Mouse (Mus musculus) embryo, embryonic 9.5 days (tissue): Measurements from ENCODE around the gene Tmem170b.

Source experiments
- DNase-seq: peaks from one replicate; pipeline ENCODE4 v3.0.0-alpha.2; 2017; ENCODE audit errors: extremely low spot score

Tmem170b gene

DNA sequence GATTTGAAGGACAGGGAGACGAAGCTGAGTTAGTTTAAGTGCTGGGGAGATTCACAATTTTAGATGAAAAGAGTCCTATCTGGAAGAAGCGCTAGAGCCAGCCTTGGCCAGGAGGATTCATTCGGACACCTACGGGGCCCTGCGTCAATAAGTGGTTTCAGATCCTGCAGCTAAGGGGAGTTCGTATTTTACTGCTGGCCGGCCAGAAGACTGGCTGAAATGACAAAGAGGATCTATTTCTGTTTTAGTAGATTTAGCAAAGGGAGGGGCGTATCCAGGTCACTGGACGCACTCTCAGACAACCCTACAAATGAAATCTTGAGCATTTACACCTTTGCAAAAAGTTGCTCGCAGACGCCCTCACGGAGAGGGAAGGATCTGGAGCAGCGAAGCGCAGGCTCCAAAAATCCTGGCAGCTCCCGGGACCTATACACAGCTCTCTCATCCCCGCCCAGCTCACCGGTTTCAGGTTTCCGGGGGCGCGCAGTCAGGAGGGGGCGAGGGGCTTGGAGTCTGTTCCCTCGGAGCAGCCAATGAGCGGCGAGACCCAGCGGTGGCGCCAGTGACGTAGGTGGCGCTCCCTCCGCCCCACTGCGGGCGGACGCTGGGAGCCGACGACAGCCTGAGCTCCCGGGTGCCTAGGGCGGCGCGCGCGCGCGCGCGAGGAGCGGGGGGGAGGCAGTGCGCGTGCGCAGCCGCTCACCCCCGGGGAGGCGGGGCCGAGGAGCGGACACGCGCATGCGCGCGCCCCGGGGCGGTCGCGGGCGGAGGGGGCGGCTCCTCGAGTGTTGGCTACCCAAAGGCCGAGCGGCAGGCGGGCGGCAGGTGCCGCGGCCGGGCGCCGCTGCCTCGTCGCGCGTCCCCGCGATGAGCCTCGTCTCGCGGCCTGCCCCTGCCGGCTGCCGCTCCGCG lies at the start of gene Tmem170b:
TSS of gene Tmem170b (plus strand) at position 809 of the 912 bp plus-strand sequence.
- peak; percentile 99 for DNase-seq

DNA sequence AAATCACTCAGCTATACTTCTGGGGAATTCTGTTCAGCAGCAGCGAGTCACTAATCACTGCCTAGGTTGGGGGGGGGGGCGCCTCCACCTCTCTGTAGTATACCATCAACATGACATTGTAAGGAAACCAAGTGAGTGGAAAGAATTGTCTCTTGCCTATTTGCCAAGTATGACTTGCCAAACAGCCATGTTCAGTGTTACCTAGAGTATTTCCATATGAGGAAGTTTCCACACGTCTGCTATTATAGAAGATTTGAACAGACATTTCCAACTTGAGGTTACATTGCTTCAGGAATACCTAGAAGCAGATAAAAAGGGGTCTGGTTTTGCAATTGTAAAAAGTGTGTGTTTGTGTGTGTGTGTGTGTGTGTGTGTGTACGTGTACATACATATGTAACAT lies 44.7 kb upstream of the Tmem170b start:
- no peak for DNase-seq

DNA sequence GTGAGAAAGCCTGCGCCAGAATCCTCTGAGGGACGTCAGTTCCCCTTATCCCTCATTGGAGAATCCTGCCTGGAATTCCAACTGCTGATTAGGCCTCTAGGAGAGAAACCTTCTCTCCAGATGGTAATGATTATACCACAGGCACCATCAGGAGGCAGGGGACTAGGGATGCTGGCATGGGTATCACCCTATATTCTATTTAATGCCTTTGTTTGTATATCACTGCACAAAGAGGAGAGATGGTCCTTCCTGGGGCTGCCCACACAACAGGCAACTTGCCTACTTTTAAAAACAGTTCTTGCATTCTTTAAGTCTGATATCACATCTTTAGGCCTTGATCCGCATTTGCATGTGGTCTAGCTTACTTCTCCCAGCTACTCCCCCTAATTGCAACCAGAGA lies 37.3 kb upstream of the Tmem170b start:
- DNase-seq: peak; percentile 12

DNA sequence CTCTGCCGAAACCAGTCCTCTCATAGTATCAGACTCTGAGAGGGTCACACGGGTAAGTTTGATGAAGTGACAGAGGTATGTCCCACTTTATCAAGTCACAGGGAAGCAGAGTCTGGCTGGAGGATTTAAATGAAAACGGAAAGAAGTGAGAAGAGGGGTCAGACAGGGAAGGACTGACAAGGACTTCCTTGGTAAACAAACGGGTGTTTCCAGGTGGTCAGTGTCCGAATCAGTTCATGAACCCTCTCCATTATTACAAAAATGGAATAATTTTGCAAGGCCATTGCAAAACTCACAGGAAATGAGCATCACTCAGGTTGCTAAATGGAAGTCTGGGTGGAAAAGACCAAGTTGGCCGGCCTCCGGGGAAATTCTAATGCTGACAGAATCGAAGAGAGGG lies 36.8 kb upstream of the Tmem170b start:
- no peak for DNase-seq

DNA sequence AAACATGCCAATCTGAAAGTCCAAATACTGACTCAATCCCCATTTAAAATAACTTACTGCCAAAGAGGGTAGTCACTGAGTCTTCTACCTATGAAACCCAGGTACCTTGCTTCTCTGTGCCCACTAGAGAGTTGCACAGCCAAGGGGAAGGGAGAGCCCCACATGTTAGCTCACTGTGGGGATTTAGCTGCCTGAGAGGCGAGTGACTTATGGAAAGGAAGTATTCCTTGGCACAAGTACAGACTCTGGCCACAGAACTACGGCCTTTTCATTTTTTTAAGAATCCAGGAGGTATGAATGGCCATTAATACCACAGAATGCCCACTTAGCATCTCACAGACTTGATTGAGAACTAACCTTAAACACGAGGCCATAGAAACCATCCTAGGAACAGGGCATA lies 35.9 kb upstream of the Tmem170b start:
- DNase-seq: no peak

DNA sequence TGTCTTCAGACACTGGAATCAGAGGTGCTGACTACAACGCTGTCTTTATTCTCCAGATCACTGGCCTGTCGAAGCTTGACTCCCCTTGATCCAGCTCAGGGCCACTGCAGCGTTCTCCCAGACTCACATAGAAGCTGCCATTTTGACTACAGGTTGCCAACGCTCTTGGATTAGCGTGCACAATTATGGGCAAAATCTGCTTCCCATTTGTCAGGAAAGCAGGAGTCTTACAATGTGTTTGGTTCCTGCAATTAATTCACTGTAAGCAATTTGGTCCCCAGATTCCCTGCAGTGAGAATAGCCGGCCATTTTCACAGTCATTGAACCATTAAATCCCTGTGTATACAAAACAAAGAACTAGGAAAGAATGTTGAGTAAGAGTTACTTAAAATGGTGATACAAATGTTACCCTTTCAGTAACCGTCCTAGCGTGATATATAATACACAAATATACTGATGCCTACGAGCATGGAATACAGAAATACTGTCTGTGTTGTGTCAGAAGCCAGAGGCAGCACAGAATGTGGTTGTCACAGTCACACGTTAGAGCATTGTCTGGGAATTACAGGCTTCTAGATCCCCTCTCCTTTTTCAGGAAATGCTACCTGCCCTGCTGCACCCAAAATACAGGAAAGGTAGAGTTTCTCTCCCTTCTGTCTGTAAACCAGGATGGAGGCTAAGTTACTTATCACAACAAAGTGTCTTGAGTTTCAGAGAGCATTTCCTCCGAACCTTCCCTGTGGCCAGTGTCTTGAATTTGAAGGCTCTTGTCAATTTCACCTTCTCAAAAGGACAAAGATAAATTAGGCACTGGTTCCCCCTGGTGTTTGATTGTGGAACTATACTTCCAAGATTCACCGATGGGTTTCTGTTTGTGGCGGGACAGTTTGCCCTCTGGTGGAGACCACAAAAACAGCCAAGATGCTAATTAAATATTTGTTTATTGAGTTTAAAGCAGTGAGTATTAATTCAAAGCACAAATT lies 34.0 kb upstream of the Tmem170b start:
- peak; percentile 94 for DNase-seq

DNA sequence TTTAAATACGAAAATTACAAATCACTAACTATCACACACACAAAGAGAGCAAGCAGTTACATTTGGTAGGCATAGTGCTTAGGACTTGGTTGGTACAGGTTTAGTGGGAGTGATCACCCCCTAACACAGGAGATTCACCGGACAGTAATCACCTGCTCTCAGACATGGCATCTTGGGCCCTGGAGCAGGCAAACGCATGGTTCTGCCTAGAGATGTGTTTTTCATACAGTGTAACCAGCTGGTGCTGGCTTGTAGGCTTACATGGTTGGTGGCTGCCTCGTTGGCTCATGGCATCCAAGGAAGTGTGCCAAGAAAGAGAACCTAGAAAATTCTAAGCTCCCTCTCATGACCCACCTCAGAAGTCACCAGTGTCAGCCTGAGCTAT lies 33.4 kb upstream of the Tmem170b start:
- DNase-seq: no peak

DNA sequence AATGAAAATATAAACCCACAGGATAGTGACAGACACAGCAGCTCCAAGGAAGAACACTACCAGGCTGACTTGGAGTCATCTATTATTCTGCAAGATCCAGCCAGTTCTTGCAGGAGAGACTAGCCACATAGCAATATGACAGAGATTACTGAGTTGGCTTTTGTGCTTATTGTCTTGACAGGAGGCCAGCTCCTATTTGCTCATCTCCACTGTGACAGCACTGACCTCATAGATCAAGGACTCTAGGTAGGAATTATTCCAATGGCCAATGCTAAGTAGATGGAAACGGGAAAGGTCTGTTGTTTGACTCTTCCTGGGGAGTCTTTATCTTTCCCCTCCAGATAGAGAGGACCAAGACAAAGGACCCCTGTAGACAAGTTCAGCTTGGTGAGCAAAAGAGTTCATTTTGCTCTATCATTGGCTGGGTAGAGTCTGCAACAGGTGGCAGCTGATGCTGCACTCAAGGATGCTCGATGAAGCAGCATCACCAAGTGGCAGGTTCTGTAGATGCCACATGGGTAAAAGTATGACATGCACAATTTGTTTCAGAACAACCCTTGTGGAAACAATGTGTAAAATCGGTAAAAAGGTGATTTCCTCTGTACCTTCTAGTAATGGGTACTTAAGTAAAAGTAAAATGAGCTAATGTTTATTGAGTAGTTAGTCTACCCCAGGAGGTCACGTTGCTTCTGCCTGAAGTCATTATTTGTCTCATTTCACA lies 32.4 kb upstream of the Tmem170b start:
- DNase-seq: no peak

DNA sequence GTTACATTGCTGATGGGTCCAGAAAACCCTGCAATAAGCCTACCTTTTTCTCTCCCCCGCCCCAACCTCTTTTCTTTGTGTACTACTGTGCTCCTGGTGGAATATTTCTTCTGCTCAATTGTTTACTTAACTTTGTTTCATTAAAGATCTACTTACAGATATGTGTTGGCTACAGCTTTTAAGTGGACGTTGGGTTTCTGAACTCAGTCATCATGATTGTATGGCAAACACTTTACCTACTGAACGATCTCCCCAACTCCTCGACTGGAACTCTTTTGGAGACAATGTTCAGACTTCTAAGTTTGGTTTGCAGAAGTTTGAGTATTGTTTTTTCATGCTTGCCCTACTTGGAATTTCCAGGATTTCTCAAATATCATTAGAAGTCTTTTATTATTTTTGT lies 24.6 kb upstream of the Tmem170b start:
- no peak for DNase-seq

DNA sequence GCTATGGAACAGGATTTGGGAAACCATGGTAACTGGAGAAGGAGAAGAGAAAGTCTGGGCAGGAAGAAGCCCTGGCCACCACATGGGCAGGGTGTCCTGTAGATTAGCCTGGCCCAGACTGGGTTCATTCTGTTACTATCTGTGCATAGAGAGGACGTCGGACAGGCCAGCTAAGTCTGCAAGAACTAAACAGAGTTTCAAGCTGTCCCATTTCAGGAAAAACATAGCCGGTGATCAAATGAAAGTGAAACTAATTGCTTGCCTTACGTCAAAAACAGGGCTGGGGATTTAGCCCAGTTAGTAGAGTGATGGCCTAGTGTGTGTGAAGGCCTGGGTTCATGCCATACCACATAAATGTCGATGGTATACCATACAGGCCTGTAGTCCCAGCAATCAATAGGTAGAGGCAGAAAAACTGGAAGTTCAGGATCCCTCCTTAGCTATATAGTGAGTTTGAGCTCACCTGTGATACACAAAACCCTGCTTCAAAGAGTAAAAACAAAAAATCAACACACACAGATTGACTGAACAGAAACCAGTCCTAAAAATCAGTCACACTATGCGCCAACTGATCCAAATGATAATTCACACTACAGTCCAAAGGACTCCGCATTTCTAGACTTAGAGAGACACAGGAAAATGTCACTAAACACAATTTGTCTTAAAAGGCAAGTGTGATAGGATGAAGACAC lies 21.9 kb upstream of the Tmem170b start:
- no peak for DNase-seq

DNA sequence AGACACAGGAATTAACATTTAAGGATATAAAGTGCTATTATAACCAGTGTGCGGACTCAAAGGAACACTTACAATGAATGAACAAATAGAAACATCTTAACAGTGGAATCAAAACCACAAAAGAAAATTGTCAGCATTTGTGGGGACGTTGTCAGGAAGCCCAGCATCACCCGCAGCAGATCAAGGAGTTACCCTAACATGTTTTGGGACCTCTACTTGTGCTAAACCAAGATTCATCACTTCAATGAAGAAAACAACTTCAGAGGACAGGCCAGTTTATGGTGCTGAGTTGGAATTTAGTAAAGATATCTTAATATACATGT lies 21.4 kb upstream of the Tmem170b start:
- no peak for DNase-seq

DNA sequence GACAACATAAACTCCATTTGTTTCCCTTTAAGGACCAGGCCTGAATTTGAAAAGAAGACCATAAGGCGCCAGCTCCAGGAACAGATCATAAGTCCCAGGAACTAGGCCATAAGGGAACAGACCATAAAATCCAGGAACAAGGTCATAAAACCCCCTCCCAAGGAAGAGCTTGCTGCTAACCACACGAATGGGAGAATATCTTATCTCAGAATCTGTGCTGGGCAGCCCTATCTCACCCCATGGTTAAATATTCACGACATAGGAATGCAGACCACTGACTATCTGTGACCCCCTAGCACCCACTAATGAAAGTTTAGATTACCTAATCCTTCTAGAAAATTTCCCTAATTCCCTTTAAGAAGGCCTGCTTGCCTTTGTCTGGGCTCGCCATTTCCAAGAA lies 20.8 kb upstream of the Tmem170b start:
- no peak for DNase-seq

DNA sequence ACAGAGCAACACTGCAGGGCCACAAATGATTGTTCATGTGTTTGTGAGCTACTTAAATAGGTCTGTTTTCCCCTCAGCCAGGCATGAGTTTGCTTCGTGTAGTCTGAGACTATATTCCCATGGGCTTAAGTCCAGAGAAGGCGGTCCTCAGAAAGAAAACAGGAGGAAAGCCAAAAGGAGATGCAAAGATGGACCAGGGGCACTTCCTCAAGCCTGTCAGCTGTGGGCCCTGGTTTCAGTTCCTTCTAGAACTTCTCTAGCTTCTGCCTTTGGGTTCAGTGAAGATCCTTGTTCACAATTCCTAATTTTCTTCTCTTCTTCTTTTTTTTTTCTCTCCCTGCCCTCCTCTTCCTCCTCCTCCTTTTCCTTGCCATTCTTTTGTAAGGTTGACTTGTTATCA lies 9.0 kb upstream of the Tmem170b start:
- DNase-seq: no peak

DNA sequence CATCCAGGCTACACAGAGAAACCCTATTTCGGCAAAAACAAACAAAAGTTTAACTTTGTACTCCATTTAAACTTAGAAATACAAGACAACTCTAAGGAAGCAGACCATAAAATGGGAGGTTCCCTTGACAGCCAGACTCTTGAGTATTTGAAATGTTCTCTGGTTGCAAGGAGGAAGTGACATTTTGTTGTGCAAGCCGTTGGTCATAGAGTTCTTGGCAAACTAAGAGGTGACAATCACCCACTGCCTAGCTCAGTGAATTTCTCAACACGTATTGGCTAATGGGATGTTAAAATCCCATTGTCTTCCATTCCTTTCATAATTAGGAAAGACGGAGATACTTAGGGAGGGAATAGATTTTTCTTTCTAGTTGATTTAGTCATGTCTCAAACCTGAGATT lies 5.7 kb upstream of the Tmem170b start:
- DNase-seq: no peak

DNA sequence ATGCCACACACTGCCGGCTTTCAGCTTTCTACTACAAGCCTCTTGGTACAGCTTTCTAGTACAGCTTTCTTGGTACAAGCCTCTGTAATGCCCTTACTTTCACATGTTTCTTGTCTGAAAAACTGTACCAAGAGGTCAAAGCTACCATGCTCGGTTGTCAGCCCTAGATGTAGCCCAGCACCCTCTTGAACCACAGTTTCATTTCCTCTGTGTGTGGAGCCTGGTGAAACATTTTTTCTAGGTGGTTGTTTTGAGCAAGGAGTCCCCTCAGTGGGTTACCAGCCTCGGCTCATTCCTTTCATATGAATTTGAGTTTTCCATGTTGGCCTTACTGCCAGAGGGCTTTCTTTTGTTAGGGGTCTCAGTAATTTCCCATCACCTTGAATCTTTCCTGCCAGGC lies 4.7 kb upstream of the Tmem170b start:
- no peak for DNase-seq

DNA sequence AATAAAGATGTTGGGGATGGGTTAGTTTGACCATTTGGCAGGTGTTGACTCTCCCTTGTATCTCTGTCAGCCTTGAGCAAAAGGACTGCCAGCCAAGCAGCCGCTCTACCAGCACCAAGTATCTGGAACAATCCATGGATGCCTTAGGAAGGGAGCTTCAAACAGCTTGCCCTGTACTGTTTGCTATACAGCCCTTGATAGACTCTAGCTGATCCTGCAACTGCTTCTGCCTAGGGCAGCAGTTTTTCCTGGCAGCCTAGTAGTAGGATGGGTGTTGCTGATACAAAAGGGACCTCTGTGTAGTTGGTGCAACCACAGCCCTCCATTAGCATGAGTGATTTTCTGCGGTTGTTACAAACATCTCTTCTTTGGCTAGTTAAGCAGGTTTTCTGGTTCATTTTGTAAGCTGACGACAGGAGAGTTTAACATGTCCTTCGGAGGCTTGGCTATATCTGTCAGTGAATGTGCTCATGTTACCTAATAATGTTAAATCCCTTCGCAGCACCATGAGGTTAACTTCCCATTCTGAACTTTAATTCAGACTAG lies 1.7 kb upstream of the Tmem170b start:
- no peak for DNase-seq

DNA sequence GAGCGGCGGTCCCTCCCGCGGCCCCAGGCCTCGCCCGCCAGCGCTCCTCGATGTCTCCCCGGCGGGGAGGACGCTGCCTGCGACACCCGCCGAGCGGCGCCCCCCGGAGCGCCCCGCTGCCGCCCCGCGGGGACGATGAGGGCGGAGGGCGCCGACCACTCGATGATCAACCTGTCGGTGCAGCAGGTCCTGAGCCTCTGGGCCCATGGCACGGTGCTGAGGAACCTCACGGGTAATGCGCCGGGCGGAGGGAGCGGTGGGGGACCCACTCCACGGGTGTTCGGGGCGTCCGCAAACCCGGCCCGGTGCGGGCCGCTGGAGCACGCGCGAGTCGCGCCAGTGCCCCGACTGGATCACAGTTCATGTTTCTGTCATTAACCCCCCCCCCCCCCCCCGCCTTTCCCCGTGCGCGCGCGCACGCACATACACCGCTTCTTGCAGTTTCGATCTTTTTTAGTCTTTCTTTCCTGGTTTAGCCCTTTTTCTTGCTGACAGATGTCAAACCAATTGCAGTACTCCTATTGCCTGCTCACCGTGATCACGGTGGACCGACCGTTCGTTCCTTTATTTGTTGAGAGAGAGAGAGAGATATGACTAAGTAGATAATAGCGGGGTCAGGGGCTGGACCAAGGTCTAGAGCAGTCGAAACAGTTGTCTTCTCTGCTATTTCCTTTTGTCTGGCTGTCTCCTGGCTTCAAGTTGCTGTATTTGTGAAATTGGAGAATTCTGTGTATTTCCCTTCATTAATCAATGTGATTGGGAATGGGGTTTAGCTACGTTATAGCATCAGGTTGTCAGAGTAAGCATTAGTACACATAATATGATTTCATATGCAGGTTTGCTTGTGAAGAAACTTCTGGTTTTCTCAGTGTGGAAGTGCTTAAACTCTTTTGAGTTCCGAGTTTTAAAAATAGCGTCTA lies 634 bp downstream of the Tmem170b start:
- peak; percentile 49 for DNase-seq

DNA sequence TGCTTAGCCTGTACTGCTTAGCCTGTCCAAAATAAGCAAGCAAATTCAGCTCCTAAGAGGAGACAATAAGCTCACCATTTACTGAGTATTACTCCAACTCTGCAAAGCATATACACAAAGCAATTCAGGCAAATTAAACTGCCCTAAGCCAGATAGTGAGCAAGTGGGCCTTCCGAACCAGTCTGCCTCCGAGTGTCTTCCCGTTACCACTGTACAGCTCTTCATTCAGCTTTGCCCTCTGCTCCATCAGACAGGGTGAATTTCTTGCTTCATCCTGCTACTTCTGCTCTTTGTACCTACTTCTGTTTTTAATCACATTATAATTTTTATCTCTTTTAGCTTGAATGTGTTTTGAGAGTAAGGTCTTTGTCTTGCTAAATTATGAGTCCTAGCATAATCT lies 1.9 kb downstream of the Tmem170b start:
- DNase-seq: no peak

DNA sequence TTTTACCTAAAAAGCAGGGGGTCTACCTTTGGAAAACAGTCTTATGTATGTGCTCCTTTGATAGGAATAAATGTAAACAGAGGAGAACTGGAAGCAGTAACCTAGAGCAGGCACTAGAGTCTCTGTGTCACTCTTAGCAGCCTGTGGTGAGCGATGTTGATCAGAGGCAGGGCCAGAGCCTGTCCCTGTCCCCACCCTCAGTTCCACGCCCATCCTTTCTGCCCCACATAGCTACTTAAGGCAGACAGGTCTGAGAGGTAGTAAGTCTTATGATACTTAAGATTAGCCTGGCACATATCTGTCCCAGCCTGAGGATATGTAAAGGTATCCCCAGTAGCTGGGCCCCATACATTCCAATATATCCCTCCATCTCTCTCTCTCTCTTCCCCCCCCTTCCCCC lies 2.9 kb downstream of the Tmem170b start:
- DNase-seq: no peak

DNA sequence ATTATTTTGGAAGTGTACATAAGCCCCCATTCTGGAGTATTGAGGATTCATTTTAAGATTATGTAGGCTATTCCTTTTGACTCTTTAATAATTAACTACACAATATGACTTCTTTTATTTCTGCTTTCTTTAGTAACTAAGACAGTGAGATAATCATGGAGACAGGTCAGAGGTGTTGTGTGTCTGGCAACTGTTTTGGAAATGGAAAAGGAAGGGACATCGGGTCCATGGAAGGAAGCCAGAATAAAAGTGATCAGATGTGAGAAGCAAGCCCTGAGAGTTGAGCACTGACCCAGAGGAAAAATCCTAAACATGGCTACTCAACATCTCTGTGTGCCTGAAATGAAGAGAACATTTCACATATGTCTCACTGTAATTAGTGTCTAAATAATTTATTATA lies 5.3 kb downstream of the Tmem170b start:
- DNase-seq: no peak
